Mouse (Mus musculus): ENCODE results near the gene Crkl. TPM values are rescaled to one million over a fixed set of nuclear protein-coding genes. Genes with fewer than 3 reads are reported as not detected.
A peak's percentile ranks its signal among the peaks of the same experiment; 100 is the strongest.

The Crkl gene
- total RNA-seq, 2 experiments from 2014 or later: 17.8 to 24.6 TPM

GRCm38 (mm10) chr16:17526223-17526622, 74.4 kb downstream of the Crkl start:
- ATAC-seq (replicated peaks; ENCODE audit: poor library complexity): no peak

- no peak for ATAC-seq (replicated peaks; ENCODE audit: poor library complexity)
Measured at GRCm38 (mm10) chr16:17527606-17528005, 75.8 kb downstream of the Crkl start.

- no peak for ATAC-seq (replicated peaks; ENCODE audit: poor library complexity)
Measured at GRCm38 (mm10) chr16:17528276-17528675, 76.5 kb downstream of the Crkl start.

- no peak; the same call in 1 of the 2 replicates for ATAC-seq (replicated peaks; ENCODE audit: poor library complexity)
Measured at GRCm38 (mm10) chr16:17529981-17530586, 78.3 kb downstream of the Crkl start.

- ATAC-seq (replicated peaks; ENCODE audit: poor library complexity): peak; percentile 91
Measured at GRCm38 (mm10) chr16:17530640-17531288, 79.0 kb downstream of the Crkl start, which contains the start of gene Thap7. Gene Thap7 (minus strand): TSS chr16:17531136.

- peak; percentile 42 for ATAC-seq (replicated peaks; ENCODE audit: poor library complexity)
Measured at GRCm38 (mm10) chr16:17532271-17532670, 80.5 kb downstream of the Crkl start.

GRCm38 (mm10) chr16:17532676-17533329, 81.0 kb downstream of the Crkl start:
- ATAC-seq (replicated peaks; ENCODE audit: poor library complexity): no peak

GRCm38 (mm10) chr16:17536584-17536983, 84.8 kb downstream of the Crkl start:
- ATAC-seq (replicated peaks; ENCODE audit: poor library complexity): no peak

Other genes with a start within 250 kb of the Crkl start
- 312 and 333 TPM in 2 replicates for gene Ube2l3, start 249.3 kb upstream of the Crkl start, total RNA-seq (2015)
- 87.5 and 107 TPM in 2 replicates for gene Ube2l3, start 249.3 kb upstream of the Crkl start, total RNA-seq (2017)
- gene Rimbp3, start 243.4 kb upstream of the Crkl start, total RNA-seq (2015): 0.69 and 0.95 TPM in 2 replicates
- 0.58 and 1.3 TPM in 2 replicates for gene Rimbp3, start 243.4 kb upstream of the Crkl start, total RNA-seq (2017)
- gene Hic2, start 218.4 kb upstream of the Crkl start, total RNA-seq (2015): 1.8 and 1.9 TPM in 2 replicates
- gene Hic2, start 218.4 kb upstream of the Crkl start, total RNA-seq (2017): 2.1 and 2.3 TPM in 2 replicates
- gene Tmem191c, start 175.9 kb upstream of the Crkl start, total RNA-seq (2015): 4.2 and 5.2 TPM in 2 replicates
- gene Tmem191c, start 175.9 kb upstream of the Crkl start, total RNA-seq (2017): 5.5 and 8.8 TPM in 2 replicates
- not detected in 2 replicates for gene Serpind1, start 120.6 kb upstream of the Crkl start, total RNA-seq (2015)
- gene Serpind1, start 120.6 kb upstream of the Crkl start, total RNA-seq (2017): not detected in 2 replicates
- gene Snap29, start 46.0 kb upstream of the Crkl start, total RNA-seq (2015): 16.5 and 18.5 TPM in 2 replicates
- 17.9 and 18.0 TPM in 2 replicates for gene Snap29, start 46.0 kb upstream of the Crkl start, total RNA-seq (2017)
- gene Pi4ka, start 45.7 kb upstream of the Crkl start, total RNA-seq (2015): 55.4 and 58.1 TPM in 2 replicates
- 28.1 and 39.4 TPM in 2 replicates for gene Pi4ka, start 45.7 kb upstream of the Crkl start, total RNA-seq (2017)
- not detected in 2 replicates for gene Aifm3, start 37.6 kb downstream of the Crkl start, total RNA-seq (2015)
- gene Aifm3, start 37.6 kb downstream of the Crkl start, total RNA-seq (2017): not detected in 2 replicates
- 25.1 and 25.7 TPM in 2 replicates for gene Lztr1, start 56.7 kb downstream of the Crkl start, total RNA-seq (2015)
- gene Lztr1, start 56.7 kb downstream of the Crkl start, total RNA-seq (2017): 29.5 and 40.4 TPM in 2 replicates
- 8.9 and 11.8 TPM in 2 replicates for gene Thap7, start 79.1 kb downstream of the Crkl start, total RNA-seq (2015)
- gene Thap7, start 79.1 kb downstream of the Crkl start, total RNA-seq (2017): 26.4 and 28.9 TPM in 2 replicates
- gene Lrrc74b, start 109.3 kb downstream of the Crkl start, total RNA-seq (2015): 0.15 TPM in 1 of 2 replicates, not detected in the other
- not detected in 2 replicates for gene Lrrc74b, start 109.3 kb downstream of the Crkl start, total RNA-seq (2017)
- not detected in 2 replicates for gene P2rx6, start 109.9 kb downstream of the Crkl start, total RNA-seq (2015)
- gene P2rx6, start 109.9 kb downstream of the Crkl start, total RNA-seq (2017): not detected in 2 replicates
- gene Slc7a4, start 131.2 kb downstream of the Crkl start, total RNA-seq (2015): 1.2 and 1.4 TPM in 2 replicates
- 4.2 and 5.6 TPM in 2 replicates for gene Slc7a4, start 131.2 kb downstream of the Crkl start, total RNA-seq (2017)
- 59.3 and 76.5 TPM in 2 replicates for gene Smpd4, start 167.4 kb downstream of the Crkl start, total RNA-seq (2015)
- gene Smpd4, start 167.4 kb downstream of the Crkl start, total RNA-seq (2017): 49.1 and 49.3 TPM in 2 replicates
- 1.0 and 1.5 TPM in 2 replicates for gene Ccdc74a, start 194.5 kb downstream of the Crkl start, total RNA-seq (2015)
- 0.51 TPM in 1 of 2 replicates, not detected in the other for gene Ccdc74a, start 194.5 kb downstream of the Crkl start, total RNA-seq (2017)